Mouse (Mus musculus): ENCODE measurements around the gene M6pr. TPM values are rescaled to one million over a fixed set of nuclear protein-coding genes. Genes with fewer than 3 reads are reported as not detected.

M6pr gene
- total and polyA plus RNA-seq, 2 experiments = 46.4 to 104 TPM

DNA sequence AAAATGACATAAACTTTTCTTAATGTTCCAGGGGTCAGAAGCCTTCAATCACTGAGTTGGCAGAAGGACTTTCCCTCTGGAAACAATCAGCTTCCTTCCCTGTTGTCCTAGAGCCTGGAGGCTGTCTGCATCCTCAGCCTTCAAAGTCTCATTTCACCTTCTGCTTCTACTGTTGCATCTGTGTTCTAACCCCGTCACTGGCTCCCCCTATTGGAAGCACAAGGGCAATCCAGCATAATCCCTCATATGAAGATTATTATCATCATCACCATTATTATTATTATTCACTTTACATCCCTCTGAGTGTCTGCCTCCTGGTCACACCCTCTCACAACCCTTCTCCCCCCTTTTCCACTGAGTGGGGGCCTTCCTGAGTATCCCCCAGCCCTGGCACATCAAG is 20.3 kb upstream of the M6pr start:
- no peak for DNase-seq (ENCODE audit: extremely low read depth, low read depth, low spot score)
- no peak for TF ChIP-seq CTCF (IDR thresholded peaks at IDR 0.05; ENCODE audit: low read depth, low read length)
- H3K4me1 ChIP-seq (ENCODE audit: control insufficient read depth, insufficient read depth, low read length) = no peaks in the 10 kb centered on the region
- 23% methylated on average over 1 of the region's 1 CpGs for WGBS
- H3K36me3 ChIP-seq (ENCODE audit: control insufficient read depth, insufficient read depth, low read length) = no peaks in the 10 kb centered on the region
- no peak overlapping the region for H3K27ac ChIP-seq (replicated peaks; ENCODE audit: insufficient read depth, low read depth, low read length)
- no peaks in the 10 kb centered on the region for H3K27me3 ChIP-seq (ENCODE audit: control insufficient read depth, insufficient read depth, low read length)
- no peak overlapping the region for H3K9ac ChIP-seq (ENCODE audit: low read depth, low read length)
- no peaks in the 10 kb centered on the region for H3K79me2 ChIP-seq (ENCODE audit: control insufficient read depth, insufficient read depth, low read length)
- H3K4me3 ChIP-seq (ENCODE audit: insufficient read depth, low read depth, low read length) = no peak overlapping the region

- Histone ChIP-seq H3K79me2 (ENCODE audit: control insufficient read depth, insufficient read depth, low read length) (no peaks in the 10 kb centered on the region), H3K27ac (replicated peaks; ENCODE audit: insufficient read depth, low read depth, low read length) (no peak overlapping the region), H3K27me3 (ENCODE audit: control insufficient read depth, insufficient read depth, low read length) (no peaks in the 10 kb centered on the region), H3K9ac (ENCODE audit: low read depth, low read length) (no peak overlapping the region), H3K4me1 (ENCODE audit: control insufficient read depth, insufficient read depth, low read length) (no peaks in the 10 kb centered on the region), H3K4me3 (ENCODE audit: insufficient read depth, low read depth, low read length) (no peak overlapping the region), H3K36me3 (ENCODE audit: control insufficient read depth, insufficient read depth, low read length) (no peaks in the 10 kb centered on the region)
- TF ChIP-seq CTCF (IDR thresholded peaks at IDR 0.05; ENCODE audit: low read depth, low read length) = no peak
- no peak for TF ChIP-seq POLR2A (IDR thresholded peaks at IDR 0.05; ENCODE audit: extremely low read depth, insufficient read depth, low read length)
- DNase-seq (ENCODE audit: extremely low read depth, low read depth, low spot score) = no peak
- WGBS = 79% methylated on average over 1 of the region's 1 CpGs
Observed at GRCm38 (mm10) chr6:122289313-122289712, 19.2 kb upstream of the M6pr start.

GRCm38 (mm10) chr6:122290253-122290652 is 18.3 kb upstream of the M6pr start:
- Histone ChIP-seq H3K36me3 (ENCODE audit: control insufficient read depth, insufficient read depth, low read length) (no peaks in the 10 kb centered on the region), H3K4me1 (ENCODE audit: control insufficient read depth, insufficient read depth, low read length) (no peaks in the 10 kb centered on the region), H3K79me2 (ENCODE audit: control insufficient read depth, insufficient read depth, low read length) (no peaks in the 10 kb centered on the region), H3K4me3 (ENCODE audit: insufficient read depth, low read depth, low read length) (no peak overlapping the region), H3K9ac (ENCODE audit: low read depth, low read length) (no peak overlapping the region), H3K27ac (replicated peaks; ENCODE audit: insufficient read depth, low read depth, low read length) (no peak overlapping the region), H3K27me3 (ENCODE audit: control insufficient read depth, insufficient read depth, low read length) (peaks cover 2% of the 10 kb centered on the region; the same call in 1 of the 2 replicates)
- DNase-seq (ENCODE audit: extremely low read depth, low read depth, low spot score) = no peak
- 50% methylated on average over 3 of the region's 3 CpGs for WGBS
- no peak for TF ChIP-seq POLR2A (IDR thresholded peaks at IDR 0.05; ENCODE audit: extremely low read depth, insufficient read depth, low read length)

DNA sequence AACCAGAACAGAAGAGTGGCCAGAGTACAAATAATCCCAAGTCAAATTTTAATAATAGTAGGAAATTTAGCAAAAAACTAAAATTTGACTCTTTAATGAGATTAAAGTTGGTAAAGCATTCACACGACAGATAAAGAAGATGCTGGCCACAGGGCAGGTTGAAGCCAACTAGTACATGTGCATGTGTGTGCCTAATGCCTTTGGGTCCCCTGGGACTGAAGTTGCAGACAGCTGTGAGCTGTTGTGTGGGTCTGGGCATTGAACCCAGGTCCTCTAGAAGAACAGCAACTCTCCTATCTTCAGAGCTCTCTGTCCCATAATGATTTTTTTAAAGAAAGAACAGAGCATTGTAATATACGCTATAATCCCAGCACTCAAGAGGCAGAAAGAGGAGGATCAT is 17.3 kb upstream of the M6pr start:
- Histone ChIP-seq H3K36me3 (ENCODE audit: control insufficient read depth, insufficient read depth, low read length) (no peaks in the 10 kb centered on the region), H3K4me3 (ENCODE audit: insufficient read depth, low read depth, low read length) (no peak overlapping the region), H3K4me1 (ENCODE audit: control insufficient read depth, insufficient read depth, low read length) (no peaks in the 10 kb centered on the region), H3K9ac (ENCODE audit: low read depth, low read length) (no peak overlapping the region), H3K27me3 (ENCODE audit: control insufficient read depth, insufficient read depth, low read length) (peaks cover 2% of the 10 kb centered on the region; the same call in 1 of the 2 replicates), H3K27ac (replicated peaks; ENCODE audit: insufficient read depth, low read depth, low read length) (no peak overlapping the region), H3K79me2 (ENCODE audit: control insufficient read depth, insufficient read depth, low read length) (no peaks in the 10 kb centered on the region)
- no peak for DNase-seq (ENCODE audit: extremely low read depth, low read depth, low spot score)
- no peak for TF ChIP-seq POLR2A (IDR thresholded peaks at IDR 0.05; ENCODE audit: extremely low read depth, insufficient read depth, low read length)
- 80% methylated on average over 2 of the region's 2 CpGs for WGBS

DNA sequence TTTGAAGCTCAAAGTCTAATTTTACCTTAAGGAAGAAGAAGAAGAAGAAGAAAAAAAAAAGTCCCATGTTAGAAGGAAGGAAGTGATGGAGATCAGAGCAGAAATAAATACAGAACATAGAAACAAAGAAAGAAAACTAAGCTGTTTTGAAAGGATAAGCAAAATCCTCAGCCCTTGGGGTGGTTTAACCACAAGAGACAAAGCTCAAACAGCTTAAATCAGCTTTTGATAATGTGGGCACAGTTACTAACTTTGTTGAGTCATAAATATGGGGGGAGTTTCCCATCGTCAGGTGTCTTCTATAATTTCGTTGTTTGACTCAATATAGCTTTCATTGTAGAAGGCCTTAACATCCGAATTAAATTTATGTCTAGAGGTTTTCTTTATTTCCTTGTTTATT is 16.8 kb upstream of the M6pr start:
- no peaks in the 10 kb centered on the region for H3K36me3 ChIP-seq (ENCODE audit: control insufficient read depth, insufficient read depth, low read length)
- TF ChIP-seq POLR2A (IDR thresholded peaks at IDR 0.05; ENCODE audit: extremely low read depth, insufficient read depth, low read length) = no peak
- TF ChIP-seq CTCF (IDR thresholded peaks at IDR 0.05; ENCODE audit: low read depth, low read length) = no peak
- H3K9ac ChIP-seq (ENCODE audit: low read depth, low read length) = no peak overlapping the region
- H3K27ac ChIP-seq (replicated peaks; ENCODE audit: insufficient read depth, low read depth, low read length) = no peak overlapping the region
- no peaks in the 10 kb centered on the region for H3K79me2 ChIP-seq (ENCODE audit: control insufficient read depth, insufficient read depth, low read length)
- H3K4me3 ChIP-seq (ENCODE audit: insufficient read depth, low read depth, low read length) = no peak overlapping the region
- 68% methylated on average over 3 of the region's 3 CpGs for WGBS
- no peak for DNase-seq (ENCODE audit: extremely low read depth, low read depth, low spot score)
- H3K27me3 ChIP-seq (ENCODE audit: control insufficient read depth, insufficient read depth, low read length) = peaks cover 2% of the 10 kb centered on the region; the same call in 1 of the 2 replicates
- H3K4me1 ChIP-seq (ENCODE audit: control insufficient read depth, insufficient read depth, low read length) = no peaks in the 10 kb centered on the region

GRCm38 (mm10) chr6:122292184-122292583 is 16.3 kb upstream of the M6pr start:
- Histone ChIP-seq H3K4me1 (ENCODE audit: control insufficient read depth, insufficient read depth, low read length) (no peaks in the 10 kb centered on the region), H3K9ac (ENCODE audit: low read depth, low read length) (no peak overlapping the region), H3K27ac (replicated peaks; ENCODE audit: insufficient read depth, low read depth, low read length) (no peak overlapping the region), H3K4me3 (ENCODE audit: insufficient read depth, low read depth, low read length) (no peak overlapping the region), H3K36me3 (ENCODE audit: control insufficient read depth, insufficient read depth, low read length) (no peaks in the 10 kb centered on the region), H3K27me3 (ENCODE audit: control insufficient read depth, insufficient read depth, low read length) (peaks cover 2% of the 10 kb centered on the region; the same call in 1 of the 2 replicates), H3K79me2 (ENCODE audit: control insufficient read depth, insufficient read depth, low read length) (no peaks in the 10 kb centered on the region)
- WGBS = 80% methylated on average over 2 of the region's 2 CpGs
- TF ChIP-seq CTCF (IDR thresholded peaks at IDR 0.05; ENCODE audit: low read depth, low read length) (no peak), POLR2A (IDR thresholded peaks at IDR 0.05; ENCODE audit: extremely low read depth, insufficient read depth, low read length) (no peak)
- DNase-seq (ENCODE audit: extremely low read depth, low read depth, low spot score) = no peak

Measured in liver, adult 2 months (tissue).